ENCODE assay signal across 22 mouse cellular contexts in genomic region chr5:121292309-121293165, GRCm38 (mm10).
DNase-seq lines count a peak whose midpoint lies in the region; ATAC-seq and TF ChIP-seq lines count a peak whose summit lies in the region.
"Had no signal": no experiment of that assay in that cellular context is flagged by ENCODE, and none has a peak within 500 bp of the region (broad histone marks: within the 10 kb centered on the region; RNA-seq: fewer than 3 reads in every experiment).

No protein-coding gene starts in this region.

- no peak overlapping the region for H3K27ac ChIP-seq in kidney, postnatal 0 days
- H3K27ac ChIP-seq in liver, embryonic 14.5 days, result no peak overlapping the region
- no peak overlapping the region for H3K27ac ChIP-seq in kidney, embryonic 16.5 days (ENCODE audit: low read length)
- H3K27ac ChIP-seq: embryonic facial prominence, embryonic 13.5 days; heart, embryonic 13.5 days; hindbrain, embryonic 14.5 days; limb, embryonic 12.5 days; neural tube, embryonic 15.5 days had no signal

- no peaks in the 10 kb centered on the region for H3K4me1 ChIP-seq in kidney, postnatal 0 days (replicated peaks; ENCODE audit: insufficient read depth, low read length)
- H3K4me1 ChIP-seq in liver, embryonic 14.5 days (replicated peaks; ENCODE audit: control insufficient read depth in 2 of 2, insufficient read depth in 2 of 2, low read length in 1 of 2), result peaks cover 0 to 4% of the 10 kb centered on the region in 2 experiments; a peak in 2 of 4 replicates
- H3K4me1 ChIP-seq in kidney, embryonic 16.5 days (ENCODE audit: insufficient read depth, low read length), result no peaks in the 10 kb centered on the region
- H3K4me1 ChIP-seq: embryonic facial prominence, embryonic 13.5 days; heart, embryonic 13.5 days; limb, embryonic 12.5 days; neural tube, embryonic 15.5 days had no signal

- no peak overlapping the region for H3K4me2 ChIP-seq in kidney, postnatal 0 days (ENCODE audit: low read length)
- no peak overlapping the region for H3K4me2 ChIP-seq in liver, embryonic 14.5 days (ENCODE audit: low read depth)
- no peak overlapping the region for H3K4me2 ChIP-seq in kidney, embryonic 16.5 days (replicated peaks; ENCODE audit: low read depth, low read length)
- H3K4me2 ChIP-seq: embryonic facial prominence, embryonic 13.5 days; heart, embryonic 13.5 days; hindbrain, embryonic 14.5 days; limb, embryonic 12.5 days; neural tube, embryonic 15.5 days had no signal

- no peak for TF ChIP-seq EP300 in liver, embryonic 14.5 days (IDR thresholded peaks at IDR 0.05; ENCODE audit: low read depth)

- no peak overlapping the region for H3K4me3 ChIP-seq in kidney, postnatal 0 days (replicated peaks; ENCODE audit: low read depth, low read length)
- H3K4me3 ChIP-seq in liver, embryonic 14.5 days (ENCODE audit: insufficient read depth in 1 of 2, low read depth in 2 of 2, low read length in 2 of 2), result no peak overlapping the region
- H3K4me3 ChIP-seq in kidney, embryonic 16.5 days (ENCODE audit: low read length), result no peak overlapping the region
- H3K4me3 ChIP-seq: embryonic facial prominence, embryonic 13.5 days; heart, embryonic 13.5 days; limb, embryonic 12.5 days; neural tube, embryonic 15.5 days had no signal

- H3K9me3 ChIP-seq in kidney, postnatal 0 days (replicated peaks; ENCODE audit: low read length), result no peaks in the 10 kb centered on the region
- H3K9me3 ChIP-seq in liver, embryonic 14.5 days (ENCODE audit: control insufficient read depth, low read length), result no peaks in the 10 kb centered on the region
- no peaks in the 10 kb centered on the region for H3K9me3 ChIP-seq in kidney, embryonic 16.5 days (ENCODE audit: low read length)
- H3K9me3 ChIP-seq: embryonic facial prominence, embryonic 13.5 days; heart, embryonic 13.5 days; limb, embryonic 12.5 days; neural tube, embryonic 15.5 days had no signal

- TF ChIP-seq CTCF in kidney, postnatal 0 days (IDR thresholded peaks at IDR 0.05; ENCODE audit: low read depth), result no peak
- TF ChIP-seq CTCF in liver, embryonic 14.5 days (IDR thresholded peaks at IDR 0.05; ENCODE audit: low read depth), result no peak

- peaks cover 51% of the 10 kb centered on the region for H3K36me3 ChIP-seq in kidney, postnatal 0 days (ENCODE audit: insufficient read depth, low read length)
- peaks cover 95% of the 10 kb centered on the region for H3K36me3 ChIP-seq in liver, embryonic 14.5 days (replicated peaks; ENCODE audit: control insufficient read depth, insufficient read depth, low read depth)
- peaks cover 20% of the 10 kb centered on the region for H3K36me3 ChIP-seq in kidney, embryonic 16.5 days (ENCODE audit: insufficient read depth, low read length)

- no peaks in the 10 kb centered on the region for H3K27me3 ChIP-seq in kidney, postnatal 0 days (ENCODE audit: insufficient read depth, low read length)
- no peaks in the 10 kb centered on the region for H3K27me3 ChIP-seq in liver, embryonic 14.5 days (ENCODE audit: control insufficient read depth, insufficient read depth, low read length)
- H3K27me3 ChIP-seq in kidney, embryonic 16.5 days (ENCODE audit: insufficient read depth, low read length), result no peaks in the 10 kb centered on the region
- H3K27me3 ChIP-seq: CH12.LX; embryonic facial prominence, embryonic 13.5 days; heart, embryonic 13.5 days; limb, embryonic 12.5 days; neural tube, embryonic 15.5 days had no signal

- ATAC-seq in kidney, postnatal 0 days (replicated peaks; ENCODE audit: low FRiP score, low read depth), result no peak
- ATAC-seq in liver, embryonic 14.5 days (ENCODE audit: insufficient read depth), result peak; percentile 47; the same call in 1 of the 2 replicates
- ATAC-seq in kidney, embryonic 16.5 days (ENCODE audit: low FRiP score, low TSS enrichment), result no peak
- ATAC-seq: forebrain, embryonic 16.5 days had no signal

- 78% methylated on average over 16 of the region's 16 CpGs for WGBS in kidney, postnatal 0 days
- WGBS in liver, embryonic 14.5 days (ENCODE audit: insufficient replicate concordance), result 52% methylated on average over 16 of the region's 16 CpGs
- 75% methylated on average over 16 of the region's 16 CpGs for WGBS in kidney, embryonic 16.5 days

- peak; percentile 16 for DNase-seq in kidney, postnatal 0 days (ENCODE audit: low spot score)
- DNase-seq in kidney, adult 9 months, result no peak
- DNase-seq in 416B (ENCODE audit: low read depth), result peak; percentile 39
- peak; percentile 5 for DNase-seq in c-Kit-positive CD71-negative TER-119-negative erythroid progenitor cells, embryonic 14.5 days (ENCODE audit: low read depth)
- no peak for DNase-seq in liver, embryonic 14.5 days (ENCODE audit: low read depth in 3 of 3, low spot score in 3 of 3)
- no peak for DNase-seq in neural tube, embryonic 10.5 days (ENCODE audit: extremely low spot score, low spot score)
- no peak for DNase-seq in embryo, embryonic 10 days (ENCODE audit: low spot score)
- DNase-seq: adrenal gland, adult 2 months; cerebellum, adult 9-10 months; kidney, adult 18-20 months; lung, adult 2 months; midbrain, embryonic 14.5 days; right cerebral cortex, postnatal 14 days; spleen, adult 18-20 months had no signal

- no peak overlapping the region for H3K9ac ChIP-seq in kidney, postnatal 0 days (ENCODE audit: low read depth, low read length)
- H3K9ac ChIP-seq in liver, embryonic 14.5 days (replicated peaks), result no peak overlapping the region
- no peak overlapping the region for H3K9ac ChIP-seq in kidney, embryonic 16.5 days (replicated peaks; ENCODE audit: low read length)
- H3K9ac ChIP-seq: embryonic facial prominence, embryonic 13.5 days; heart, embryonic 13.5 days; hindbrain, embryonic 14.5 days; limb, embryonic 12.5 days; neural tube, embryonic 15.5 days had no signal

Comparison
In these comparisons a context has a peak if more than half of its experiments do, and no peak if none do; other contexts are left out.
1. DNase-seq: peak in kidney, postnatal 0 days (single experiment), 416B (single experiment) and c-Kit-positive CD71-negative TER-119-negative erythroid progenitor cells, embryonic 14.5 days (single experiment); none in kidney, adult 9 months (single experiment), liver, embryonic 14.5 days (0 of 3), neural tube, embryonic 10.5 days (single experiment) and embryo, embryonic 10 days (single experiment).